Mouse (Mus musculus) kidney, adult 10 weeks (tissue): Measurements from ENCODE around the gene Cers1. TPM values are rescaled to one million over a fixed set of nuclear protein-coding genes. Genes with fewer than 3 reads are reported as not detected.

ENCODE experiments used
- polyA plus RNA-seq: library from polyadenylated mRNA; stranded (reverse); fragments of 350-450 nt; fragmentation: Illumina TruSeq; extraction: RNeasy Lipid Tissue Mini Kit (QIAGEN cat#74804); gene quantifications from one replicate; pipeline ENCODE4 v1.2.3, GENCODE M21; 2014; ENCODE audit warnings: low read depth, low replicate concordance

Gene Cers1
- not detected for polyA plus RNA-seq

DNA sequence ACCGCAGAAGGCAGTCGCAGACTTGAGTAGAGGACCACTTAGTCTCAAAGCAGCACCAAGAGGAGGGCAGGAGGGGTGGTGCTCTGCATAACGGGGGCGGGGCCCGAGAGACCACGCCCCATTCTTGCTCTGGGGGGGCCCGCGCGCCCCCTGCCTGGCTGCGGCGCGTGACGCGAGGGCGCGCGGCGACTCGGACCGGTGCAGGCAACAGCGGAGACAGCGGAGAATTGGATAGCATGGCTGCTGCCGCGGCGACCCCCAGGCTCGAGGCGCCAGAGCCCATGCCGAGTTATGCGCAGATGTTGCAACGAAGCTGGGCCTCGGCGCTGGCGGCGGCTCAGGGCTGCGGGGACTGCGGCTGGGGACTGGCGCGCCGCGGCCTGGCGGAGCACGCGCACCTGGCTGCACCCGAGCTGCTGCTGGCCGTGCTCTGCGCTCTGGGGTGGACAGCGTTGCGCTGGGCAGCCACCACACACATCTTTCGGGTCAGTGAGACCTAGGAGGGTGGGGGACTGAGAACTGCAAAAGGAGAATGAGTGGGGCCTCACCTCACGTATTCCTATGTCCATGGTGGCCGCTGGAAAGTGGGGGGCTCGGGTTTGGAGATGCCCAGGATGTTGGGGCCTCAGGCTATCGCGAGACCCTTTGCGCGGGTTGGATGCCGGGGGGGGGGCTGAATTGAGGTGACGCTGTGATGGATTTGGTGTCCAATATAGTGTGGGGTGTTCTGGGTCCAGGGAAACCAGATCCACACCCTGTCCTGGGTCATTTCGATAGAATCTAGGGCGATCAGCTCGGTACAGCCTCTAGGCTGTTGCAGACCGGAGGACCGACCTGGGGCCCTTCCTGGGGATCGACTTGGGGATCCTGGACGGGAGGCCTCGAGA, at the start of gene Cers1:
Gene Cers1, plus strand, starts transcription at position 152 of the 887 bp plus-strand sequence.

DNA sequence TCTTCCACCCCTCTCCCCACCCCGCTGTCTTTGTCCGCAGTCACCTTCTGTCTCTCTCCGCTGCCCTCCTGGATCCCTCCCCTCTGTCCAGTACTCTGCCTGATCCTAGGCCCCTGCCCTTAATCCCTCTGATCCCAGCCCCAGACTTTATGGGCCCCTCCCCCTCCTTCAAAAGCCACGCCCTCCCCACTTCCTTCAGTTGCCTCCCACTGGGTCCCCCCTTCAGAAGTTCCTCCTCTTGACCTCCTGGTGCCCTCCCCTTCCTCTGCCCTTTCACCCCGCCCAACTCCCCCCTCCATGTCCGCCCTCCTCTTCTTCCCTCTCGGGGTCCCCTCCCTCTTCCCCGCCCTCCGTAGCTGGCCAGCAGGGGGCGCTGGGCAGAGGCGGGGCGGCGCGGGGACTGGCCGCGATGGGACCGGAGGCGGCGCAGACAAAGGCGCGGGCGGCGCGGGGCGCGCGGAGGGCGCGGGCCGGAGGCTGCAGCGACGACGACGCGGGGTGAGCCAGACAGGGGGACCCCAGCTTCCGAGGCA, 32.9 kb upstream of the Cers1 start, which contains the start of gene Homer3:
Gene Homer3, plus strand, starts transcription at position 225 of the 533 bp plus-strand sequence.

DNA sequence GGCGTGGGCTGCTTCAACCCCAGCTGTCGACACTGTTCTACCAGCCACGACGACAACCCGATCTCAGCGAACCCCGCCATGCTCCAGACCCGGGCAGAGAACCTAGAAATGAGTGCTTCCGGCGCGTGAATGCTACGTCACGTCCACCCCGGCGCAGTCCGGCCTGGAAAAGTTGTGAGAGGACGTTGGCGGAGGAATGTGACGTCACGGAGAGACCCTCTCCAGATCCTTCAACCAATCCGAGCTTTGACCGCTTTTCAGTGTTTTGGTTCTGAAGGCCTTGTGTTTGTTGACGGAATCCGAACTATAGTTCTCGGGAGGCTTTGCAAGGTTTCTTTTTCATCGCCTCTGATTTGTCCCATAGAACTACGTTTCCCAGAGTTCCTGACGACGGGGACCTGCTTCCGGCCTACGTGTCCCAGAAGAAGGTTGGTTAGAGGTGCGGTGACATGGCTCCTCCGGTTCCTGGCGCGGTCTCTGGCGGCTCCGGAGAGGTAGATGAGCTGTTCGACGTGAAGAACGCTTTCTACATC, 13.2 kb upstream of the Cers1 start, which contains the start of the genes Ddx49 and Cope:
Gene Ddx49, minus strand, starts transcription at position 132 of the 533 bp plus-strand sequence.
Gene Cope, plus strand, starts transcription at position 161 of the 533 bp plus-strand sequence.

DNA sequence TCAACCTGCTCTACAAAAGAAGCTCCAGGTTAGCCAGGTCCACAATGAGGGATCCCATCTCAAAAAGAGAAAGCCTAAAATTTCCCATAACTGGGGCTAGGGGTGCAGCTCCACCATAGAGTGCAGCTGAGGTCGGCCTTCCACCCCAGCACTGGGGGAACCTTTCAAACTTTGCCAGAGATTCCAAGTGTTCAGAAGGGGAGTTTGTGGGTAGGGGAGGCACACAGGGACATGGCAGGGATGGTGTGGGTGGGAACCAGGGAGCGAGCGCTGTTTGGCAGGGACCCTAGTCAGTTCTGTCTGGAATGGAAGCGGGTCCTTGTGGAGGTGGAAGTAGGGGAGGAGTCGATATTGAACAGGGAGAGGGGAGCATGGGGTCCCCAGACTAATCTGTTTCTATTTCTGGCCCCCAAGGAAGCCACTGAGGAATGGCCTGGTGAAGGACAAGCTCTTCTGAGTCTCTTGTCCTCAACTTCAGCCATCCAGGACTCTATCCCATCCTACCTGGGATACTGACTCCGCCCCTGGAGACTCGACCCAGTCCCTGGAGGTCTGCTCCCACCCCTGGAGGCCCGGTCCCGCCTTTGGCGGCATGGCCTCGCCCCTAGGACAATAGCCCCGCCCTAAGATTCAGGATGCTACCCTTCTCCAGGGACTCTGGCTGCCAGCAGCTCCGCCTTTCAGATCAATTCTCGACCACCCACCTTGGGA, 13.7 kb downstream of the Cers1 start, which contains the start of gene Gdf1:
Gene Gdf1, plus strand, starts transcription at position 694 of the 711 bp plus-strand sequence.

DNA sequence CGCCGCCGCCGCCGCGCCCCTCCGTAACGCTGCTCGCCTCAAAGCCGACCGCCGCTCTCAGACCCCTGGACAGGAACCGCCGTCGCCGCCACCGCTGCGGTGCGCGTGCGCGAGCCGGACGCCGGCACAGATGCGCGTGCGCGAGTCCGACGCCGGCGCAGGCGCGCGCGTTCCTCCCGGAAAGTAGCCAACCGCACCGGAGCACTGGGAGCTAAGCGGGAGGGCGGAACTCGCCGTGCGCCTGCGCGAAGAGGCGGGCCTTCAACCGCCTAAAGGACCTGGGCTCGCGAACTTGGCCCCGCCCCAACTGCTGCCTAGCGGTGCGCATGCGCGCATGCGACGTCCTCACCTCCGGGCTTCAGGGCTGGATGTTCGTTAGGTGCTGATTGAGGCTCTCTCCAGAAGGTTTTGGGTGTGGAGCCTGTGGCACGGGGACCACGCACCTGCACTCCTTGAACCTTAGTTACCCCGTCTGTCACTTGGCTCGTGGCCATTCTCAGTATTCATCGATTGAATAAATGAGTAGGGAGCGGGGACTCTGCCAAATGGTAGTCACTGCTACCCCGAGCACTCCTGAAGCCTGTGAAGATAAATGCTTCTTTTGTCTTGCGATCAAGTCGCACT, 37.7 kb downstream of the Cers1 start, which contains the start of gene Upf1:
Gene Upf1, minus strand, starts transcription at position 85 of the 624 bp plus-strand sequence.

DNA sequence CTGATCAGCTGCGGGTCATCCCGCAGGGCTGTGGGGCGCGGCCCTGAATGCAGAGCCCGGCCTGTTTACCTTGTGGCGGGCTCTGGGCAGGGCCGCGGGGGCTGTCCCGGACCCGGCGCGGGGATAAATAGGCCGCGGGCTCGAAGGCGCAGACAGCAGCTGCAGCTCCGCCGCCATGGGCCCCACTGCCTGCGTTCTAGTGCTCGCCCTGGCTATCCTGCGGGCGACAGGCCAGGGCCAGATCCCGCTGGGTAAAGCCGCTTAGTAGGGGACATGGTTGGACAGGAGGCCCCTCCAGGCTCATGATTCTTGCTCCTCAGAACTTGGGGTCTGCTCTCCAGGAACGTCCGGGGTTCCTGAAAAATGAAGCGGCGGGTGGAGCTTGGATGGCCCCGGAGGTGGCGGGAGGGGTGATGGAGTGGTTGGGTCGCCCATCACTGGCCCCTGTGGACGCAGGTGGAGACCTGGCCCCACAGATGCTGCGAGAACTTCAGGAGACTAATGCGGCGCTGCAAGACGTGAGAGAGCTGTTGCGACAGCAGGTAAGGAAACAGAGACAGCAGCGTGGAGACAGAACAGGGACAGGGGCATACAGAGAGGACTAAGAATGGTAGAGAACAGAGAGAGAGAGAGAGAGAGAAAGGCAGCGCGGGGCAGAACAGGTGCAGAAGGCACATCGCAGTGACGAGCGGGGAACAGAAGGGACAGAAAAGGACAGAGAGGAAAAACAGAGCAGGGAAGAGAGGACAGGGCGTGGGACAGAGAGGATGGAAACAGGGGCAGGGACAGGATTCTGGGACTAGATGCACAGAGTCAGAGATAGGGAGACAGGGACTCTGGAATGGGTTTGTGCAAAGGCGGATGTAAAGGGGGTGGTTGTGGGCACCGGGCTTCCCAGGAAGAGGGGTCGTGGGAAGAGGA, 58.1 kb downstream of the Cers1 start, which contains the start of gene Comp:
Gene Comp, plus strand, starts transcription at position 162 of the 921 bp plus-strand sequence.

Other genes with a start within 250 kb of the Cers1 start
- 2.3 TPM for gene Tm6sf2, start 242.9 kb upstream of the Cers1 start, polyA plus RNA-seq
- gene Hapln4, start 232.3 kb upstream of the Cers1 start, polyA plus RNA-seq, result not detected
- not detected for gene Ncan, start 194.9 kb upstream of the Cers1 start, polyA plus RNA-seq
- gene Nr2c2ap, start 184.4 kb upstream of the Cers1 start, polyA plus RNA-seq, result 1.2 TPM
- gene Rfxank, start 176.6 kb upstream of the Cers1 start, polyA plus RNA-seq, result 0.81 TPM
- 9.1 TPM for gene Borcs8, start 176.3 kb upstream of the Cers1 start, polyA plus RNA-seq
- not detected for gene Mef2b, start 176.1 kb upstream of the Cers1 start, polyA plus RNA-seq
- 4.8 TPM for gene Tmem161a, start 143.4 kb upstream of the Cers1 start, polyA plus RNA-seq
- gene Slc25a42, start 103.5 kb upstream of the Cers1 start, polyA plus RNA-seq, result 4.1 TPM
- gene Sugp2, start 81.5 kb upstream of the Cers1 start, polyA plus RNA-seq, result 3.2 TPM
- gene Armc6, start 81.3 kb upstream of the Cers1 start, polyA plus RNA-seq, result 0.93 TPM
- not detected for gene Homer3, start 32.9 kb upstream of the Cers1 start, polyA plus RNA-seq
- 2.9 TPM for gene Ddx49, start 13.3 kb upstream of the Cers1 start, polyA plus RNA-seq
- gene Cope, start 13.3 kb upstream of the Cers1 start, polyA plus RNA-seq, result 0.65 TPM
- not detected for gene Gdf1, start 14.0 kb downstream of the Cers1 start, polyA plus RNA-seq
- 1.9 TPM for gene Upf1, start 37.5 kb downstream of the Cers1 start, polyA plus RNA-seq
- gene Comp, start 57.8 kb downstream of the Cers1 start, polyA plus RNA-seq, result not detected
- gene Crtc1, start 123.8 kb downstream of the Cers1 start, polyA plus RNA-seq, result 0.93 TPM
- gene Klhl26, start 161.2 kb downstream of the Cers1 start, polyA plus RNA-seq, result 2.1 TPM
- gene Tmem59l, start 171.6 kb downstream of the Cers1 start, polyA plus RNA-seq, result not detected
- gene Crlf1, start 177.4 kb downstream of the Cers1 start, polyA plus RNA-seq, result not detected
- 0.77 TPM for gene Rex1bd, start 191.0 kb downstream of the Cers1 start, polyA plus RNA-seq
- 2.4 TPM for gene Uba52, start 195.0 kb downstream of the Cers1 start, polyA plus RNA-seq
- 2.8 TPM for gene Fkbp8, start 211.9 kb downstream of the Cers1 start, polyA plus RNA-seq
- 9.4 TPM for gene Kxd1, start 212.2 kb downstream of the Cers1 start, polyA plus RNA-seq
- gene Ell, start 223.7 kb downstream of the Cers1 start, polyA plus RNA-seq, result 0.32 TPM